ENCODE assay signal across 8 mouse cellular contexts in genomic region chr13:43863581-43864100, GRCm38 (mm10).
DNase-seq lines count a peak whose midpoint lies in the region; ATAC-seq lines count a peak whose summit lies in the region.
"Had no signal": no experiment of that assay in that cellular context is flagged by ENCODE, and none has a peak within 500 bp of the region (broad histone marks: within the 10 kb centered on the region; RNA-seq: fewer than 3 reads in every experiment).

No protein-coding gene starts in this region.

- intact Hi-C loops in heart, postnatal 36 days (cut with DNase I), result loop anchor here (2.0 to 10.0 kb wide), 8 partner anchors 69 to 1091 kb away; no protein-coding TSS in a partner anchor

- ATAC-seq in heart, embryonic 12.5 days (ENCODE audit: insufficient number of reproducible peaks, low FRiP score), result no peak
- no peak for ATAC-seq in erythroblast, adult 5-6 weeks (replicated peaks; ENCODE audit: low FRiP score, poor library complexity, severe bottlenecking)

- H3K9me3 ChIP-seq in heart, embryonic 12.5 days (replicated peaks), result no peaks in the 10 kb centered on the region

- no peaks in the 10 kb centered on the region for H3K36me3 ChIP-seq in heart, embryonic 12.5 days

- no peak overlapping the region for H3K9ac ChIP-seq in heart, embryonic 12.5 days

- 0 out of 2 replicates have a peak overlapping the region, but pooled peaks have one; percentile 68 for H3K4me2 ChIP-seq in heart, embryonic 12.5 days

- no peak overlapping the region for H3K4me3 ChIP-seq in heart, embryonic 12.5 days

- H3K4me1 ChIP-seq in heart, embryonic 12.5 days (replicated peaks), result peaks cover 15% of the 10 kb centered on the region; the same call in 1 of the 2 replicates

- DNase-seq in heart, postnatal 36 days, result no peak
- peak; percentile 19 for DNase-seq in thymus, postnatal 14 days
- no peak for DNase-seq in thymus, postnatal 0 days (ENCODE audit: low spot score)
- peak; percentile 23 to 44 for DNase-seq in kidney, postnatal 25 days
- no peak for DNase-seq in left cerebral cortex, adult 8-10 months (ENCODE audit: low spot score in 2 of 2)
- DNase-seq: thymus, postnatal 25 days had no signal

- no peak overlapping the region for H3K27ac ChIP-seq in heart, embryonic 12.5 days (ENCODE audit: poor library complexity, severe bottlenecking)

- H3K27me3 ChIP-seq in heart, embryonic 12.5 days (replicated peaks), result no peaks in the 10 kb centered on the region

- WGBS in heart, embryonic 12.5 days, result 82% methylated on average over 7 of the region's 7 CpGs

Comparison
In these comparisons a context has a peak if more than half of its experiments do, and no peak if none do; other contexts are left out.
1. DNase-seq: peak in thymus, postnatal 14 days (single experiment) and kidney, postnatal 25 days (2 of 2); none in heart, postnatal 36 days (0 of 2), thymus, postnatal 0 days (single experiment) and left cerebral cortex, adult 8-10 months (0 of 2).